Mouse (Mus musculus) liver, embryonic 11.5 days (tissue): ENCODE measurements around the gene Fnbp1. TPM values are rescaled to one million over a fixed set of nuclear protein-coding genes. Genes with fewer than 3 reads are reported as not detected.

Source experiments
- ATAC-seq: fragments of 200-750 bp; cut with Nextera tagmentation; replicated peaks from 2 replicates; pipeline ENCODE4 v1.8.0; 2017; ENCODE audit warnings: moderate number of reproducible peaks, mild to moderate bottlenecking, moderate TSS enrichment, moderate library complexity; ENCODE audit not compliant: low FRiP score
- DNase-seq: peaks from one replicate; pipeline ENCODE4 v3.0.0-alpha.2; 2017; ENCODE audit warnings: low spot score
- H3K27ac ChIP-seq: fragments of 300-500 bp; sonication (generic); 2 replicates; pipeline ENCODE4 v1.5.1; 2014; ENCODE audit warnings: mild to moderate bottlenecking, low read depth, low read length, control low read depth
- H3K27me3 ChIP-seq: fragments of 300-500 bp; sonication (generic); replicated peaks from 2 replicates; pipeline ENCODE4 v1.6.1; 2014; ENCODE audit warnings: low read length, mixed read lengths; ENCODE audit not compliant: control insufficient read depth, insufficient read depth
- H3K36me3 ChIP-seq: fragments of 300-500 bp; sonication (generic); 2 replicates; pipeline ENCODE4 v1.6.1; 2014; ENCODE audit warnings: mild to moderate bottlenecking, low read length, moderate library complexity, mixed read lengths; ENCODE audit not compliant: control insufficient read depth, insufficient read depth
- H3K4me1 ChIP-seq: fragments of 300-500 bp; sonication (generic); replicated peaks from 2 replicates; pipeline ENCODE4 v1.6.1; 2014; ENCODE audit warnings: low read length, mixed read lengths; ENCODE audit not compliant: control insufficient read depth, insufficient read depth
- H3K4me2 ChIP-seq: fragments of 300-500 bp; sonication (generic); 2 replicates; pipeline ENCODE4 v1.6.1; 2014; ENCODE audit warnings: mild to moderate bottlenecking, control low read depth, moderate library complexity
- H3K4me3 ChIP-seq: fragments of 300-500 bp; sonication (generic); 2 replicates; pipeline ENCODE4 v1.5.1; 2014; ENCODE audit warnings: low read depth, low read length, control low read depth
- H3K9ac ChIP-seq: fragments of 300-500 bp; sonication (generic); 2 replicates; pipeline ENCODE4 v1.6.1; 2014; ENCODE audit warnings: low read depth, low read length, control low read depth
- H3K9me3 ChIP-seq: fragments of 300-500 bp; sonication (generic); 2 replicates; pipeline ENCODE4 v1.6.1; 2016; ENCODE audit warnings: low read length, inconsistent platforms, mixed read lengths; ENCODE audit not compliant: control insufficient read depth
- WGBS: fragments of 180-500 bp; shearing (Covaris S2); extraction: QIAGEN DNeasy Blood & Tissue Kit; methylation state at CpG from one replicate; pipeline ENCODE4 v1.1.7; 2014; 5-methylcytosine and 5-hydroxymethylcytosine counted together
- polyA plus RNA-seq: library from polyadenylated mRNA; unstranded; fragments of >200 nt; fragmentation: Nextera tagmentation; extraction: Ambion mirVana; gene quantifications from 2 replicates; pipeline ENCODE4 v1.2.1, GENCODE M21; 2014

The Fnbp1 gene
- polyA plus RNA-seq, 1 experiment from 2014 or later, result 20.6 TPM

DNA sequence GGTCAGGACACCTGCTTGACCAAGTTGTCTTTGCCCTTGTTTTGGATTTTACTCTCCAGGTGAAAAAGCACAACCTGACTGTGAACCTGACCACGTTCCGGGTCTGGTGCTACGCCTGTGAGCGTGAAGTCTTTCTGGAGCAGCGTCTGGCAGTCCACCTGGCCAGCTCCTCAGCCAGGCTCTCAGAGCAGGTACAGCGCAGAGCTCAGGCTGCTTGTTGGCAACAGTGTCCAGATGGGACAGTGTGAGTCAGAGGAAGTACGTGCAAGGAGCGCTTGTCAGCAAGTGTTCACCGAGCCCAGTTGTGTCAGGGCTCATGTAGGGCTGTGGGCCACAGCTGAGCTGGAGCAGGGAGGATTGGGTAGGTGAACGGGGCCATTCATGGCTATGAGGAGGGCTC, 139.0 kb downstream of the Fnbp1 start:
- Histone ChIP-seq H3K9ac (no peak overlapping the region), H3K4me3 (no peak overlapping the region), H3K4me1 (peaks cover 26% of the 10 kb centered on the region), H3K27ac (no peak overlapping the region), H3K9me3 (no peaks in the 10 kb centered on the region), H3K36me3 (0 out of 2 replicates have a peak, but pooled peaks cover 2% of the 10 kb centered on the region), H3K4me2 (no peak overlapping the region), H3K27me3 (no peaks in the 10 kb centered on the region)
- WGBS, result 91% methylated on average over 10 of the region's 10 CpGs
- ATAC-seq (no peak), DNase-seq (no peak)

DNA sequence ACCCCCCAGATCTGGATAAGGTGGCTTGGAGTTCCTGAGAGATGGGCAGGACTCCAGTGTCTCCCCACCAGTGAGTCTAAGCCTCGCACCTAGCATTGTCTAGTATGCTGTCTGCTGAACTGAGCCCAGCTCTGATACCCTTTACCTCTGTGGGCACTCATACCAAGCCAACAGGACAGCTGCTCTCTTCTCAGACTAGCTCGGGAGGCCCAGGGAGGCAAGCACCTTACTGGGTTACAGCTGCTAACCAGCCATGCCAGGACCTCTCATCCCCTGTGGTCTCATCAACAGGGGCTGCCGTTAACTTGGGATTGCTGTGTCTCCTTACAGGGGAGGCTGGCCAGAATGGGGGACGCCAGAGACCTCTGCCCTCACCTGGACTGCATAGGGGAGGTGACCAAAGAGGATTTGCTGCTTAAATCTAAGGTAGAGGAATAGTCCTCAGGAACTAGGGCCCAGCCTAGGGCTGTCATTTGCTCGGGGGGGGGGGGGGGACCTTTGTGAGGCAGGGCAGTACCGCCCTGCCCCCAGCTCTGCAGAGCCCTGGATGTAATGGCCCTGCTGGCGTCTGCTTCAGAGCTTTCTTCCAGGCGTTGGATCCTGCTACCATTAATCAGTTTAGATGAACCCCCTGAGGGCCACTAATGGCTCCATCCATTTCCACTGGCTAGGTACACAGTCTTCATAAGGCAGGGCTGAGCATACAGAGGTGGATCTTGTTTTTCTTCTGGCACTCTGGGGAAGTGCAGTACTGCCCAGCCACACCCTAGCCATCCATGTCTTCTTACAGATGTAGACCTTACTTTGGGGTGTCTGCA, 143.2 kb downstream of the Fnbp1 start:
- Histone ChIP-seq H3K4me2 (no peak overlapping the region), H3K27ac (no peak overlapping the region), H3K36me3 (0 out of 2 replicates have a peak, but pooled peaks cover 2% of the 10 kb centered on the region), H3K27me3 (no peaks in the 10 kb centered on the region), H3K9ac (no peak overlapping the region), H3K4me3 (no peak overlapping the region), H3K4me1 (no peaks in the 10 kb centered on the region; the same call in 1 of the 2 replicates), H3K9me3 (no peaks in the 10 kb centered on the region)
- ATAC-seq, result no peak
- no peak for DNase-seq
- WGBS, result 69% methylated on average over 8 of the region's 8 CpGs

DNA sequence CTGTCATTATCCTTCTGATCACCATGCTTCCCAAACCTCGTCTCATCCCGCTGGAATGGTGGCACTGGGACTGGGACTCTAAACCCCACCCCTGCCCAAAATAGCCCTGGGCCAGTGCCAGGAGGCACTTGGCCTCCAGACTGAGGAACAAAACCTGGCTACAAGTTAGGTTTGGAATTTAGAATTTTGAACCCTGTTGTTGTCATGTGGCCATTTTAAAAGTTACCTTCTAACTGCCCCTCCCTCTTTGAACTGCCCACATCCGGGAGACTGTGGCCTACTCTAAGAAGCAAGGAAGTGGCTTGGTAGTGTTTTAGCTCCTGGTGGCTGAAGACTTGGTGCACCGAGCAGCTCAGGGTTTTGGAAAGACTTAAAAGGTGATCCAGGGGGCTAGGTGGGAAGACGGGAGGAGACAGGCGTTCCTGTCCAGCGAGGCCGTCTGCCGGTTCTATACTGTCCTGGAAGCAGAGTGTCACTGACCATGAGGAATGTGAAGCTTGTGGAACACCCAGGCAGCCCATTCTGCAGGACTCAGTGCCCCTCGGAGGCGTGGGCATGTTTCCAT, 146.3 kb downstream of the Fnbp1 start:
- H3K9ac ChIP-seq, result no peak overlapping the region
- H3K4me2 ChIP-seq, result no peak overlapping the region
- no peaks in the 10 kb centered on the region for H3K9me3 ChIP-seq
- H3K4me3 ChIP-seq, result no peak overlapping the region
- no peak overlapping the region for H3K27ac ChIP-seq
- DNase-seq (no peak), ATAC-seq (no peak)
- no peaks in the 10 kb centered on the region for H3K27me3 ChIP-seq
- no peaks in the 10 kb centered on the region for H3K36me3 ChIP-seq
- no peaks in the 10 kb centered on the region; the same call in 1 of the 2 replicates for H3K4me1 ChIP-seq
- 78% methylated on average over 11 of the region's 11 CpGs for WGBS

DNA sequence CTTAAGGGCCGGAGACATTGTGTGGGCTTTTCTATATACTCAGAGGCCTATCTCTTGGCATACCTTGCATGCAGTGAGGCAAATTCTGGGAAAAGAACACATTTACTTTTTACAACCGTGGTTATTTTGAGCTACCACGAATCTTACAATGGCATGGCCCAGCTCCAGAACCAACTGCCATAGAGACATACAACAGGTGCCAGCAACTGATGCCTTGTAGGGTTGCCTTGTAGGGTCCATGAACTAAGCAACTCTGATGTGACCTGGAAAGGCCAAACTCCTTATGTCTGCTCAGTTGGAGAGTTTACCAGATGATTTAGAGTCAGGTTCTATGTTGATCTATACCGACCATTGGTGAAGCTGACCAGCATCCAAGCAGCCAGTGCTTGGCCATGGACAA, 147.0 kb downstream of the Fnbp1 start:
- Histone ChIP-seq H3K4me3 (no peak overlapping the region), H3K4me2 (no peak overlapping the region), H3K27ac (no peak overlapping the region), H3K9ac (no peak overlapping the region), H3K36me3 (no peaks in the 10 kb centered on the region), H3K4me1 (no peaks in the 10 kb centered on the region; the same call in 1 of the 2 replicates), H3K27me3 (no peaks in the 10 kb centered on the region), H3K9me3 (no peaks in the 10 kb centered on the region)
- DNase-seq, result no peak
- 90% methylated on average over 4 of the region's 4 CpGs for WGBS
- no peak for ATAC-seq

DNA sequence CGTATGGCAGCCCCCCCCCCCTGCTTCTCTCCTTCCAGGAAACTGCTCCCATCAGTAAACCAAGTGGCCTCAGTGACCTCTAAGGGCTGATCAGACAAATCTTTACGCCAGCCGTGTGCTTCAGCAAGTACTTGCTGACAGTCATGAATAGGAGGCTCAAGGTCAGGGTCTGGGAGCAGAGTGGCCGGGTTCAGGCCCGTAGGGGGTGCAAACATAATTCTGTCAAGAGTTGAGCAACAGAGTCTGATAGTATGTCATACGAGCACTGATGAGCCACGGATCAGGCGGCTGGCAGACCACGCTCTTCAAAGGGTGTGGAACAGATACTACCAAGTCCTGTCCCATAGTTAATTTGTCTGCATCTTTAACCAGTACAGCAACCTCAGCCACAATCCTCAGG, 151.6 kb downstream of the Fnbp1 start:
- Histone ChIP-seq H3K4me3 (no peak overlapping the region), H3K4me2 (no peak overlapping the region), H3K27me3 (no peaks in the 10 kb centered on the region), H3K9ac (no peak overlapping the region), H3K36me3 (no peaks in the 10 kb centered on the region), H3K4me1 (peaks cover 5% of the 10 kb centered on the region), H3K9me3 (no peaks in the 10 kb centered on the region), H3K27ac (no peak overlapping the region)
- DNase-seq (no peak), ATAC-seq (no peak)
- 78% methylated on average over 9 of the region's 9 CpGs for WGBS

DNA sequence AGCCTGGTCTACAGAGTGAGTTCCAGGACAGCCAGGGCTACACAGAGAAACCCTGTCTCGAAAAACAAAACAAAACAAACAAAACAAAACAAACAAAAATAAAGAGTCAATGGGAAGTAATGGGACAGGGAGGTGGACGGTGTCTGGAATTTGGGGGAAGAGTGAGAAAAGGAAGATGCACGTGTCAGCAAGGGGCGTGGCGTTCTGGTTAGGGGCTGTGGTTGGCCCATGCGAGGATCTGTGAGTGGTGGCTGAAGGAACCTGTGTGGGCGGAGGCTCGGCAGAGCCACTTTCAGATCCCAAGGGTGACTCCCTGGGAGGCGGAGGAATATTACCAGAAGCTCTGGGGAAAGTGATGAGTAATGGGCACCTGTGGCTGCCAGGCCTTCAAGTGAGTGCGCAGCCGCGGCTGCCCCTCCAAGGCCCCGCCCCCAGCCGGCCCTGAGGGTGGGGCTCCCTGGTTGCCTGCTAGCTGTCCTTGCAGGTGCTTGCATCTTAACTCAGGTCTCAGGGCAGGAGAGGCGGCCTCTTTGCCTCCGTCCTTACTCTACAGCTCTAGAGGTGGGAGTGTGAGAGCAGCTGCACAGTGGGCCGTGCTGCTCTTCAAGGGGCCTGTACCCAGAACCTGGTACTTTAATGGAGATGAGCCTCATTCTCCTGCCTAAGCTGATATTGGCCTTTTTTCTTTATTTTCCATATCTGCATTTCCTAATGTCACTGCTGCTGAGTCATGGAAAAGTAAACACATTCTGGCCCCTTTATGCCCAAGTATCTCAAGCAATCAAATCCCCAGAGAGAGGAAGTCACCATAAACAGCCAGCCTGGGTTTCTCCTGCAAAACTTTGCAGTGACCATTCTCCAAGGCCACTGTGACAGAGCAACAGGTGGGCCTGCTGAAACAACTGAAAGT, 156.4 kb downstream of the Fnbp1 start:
- ATAC-seq (no peak), DNase-seq (peak; percentile 54)
- H3K36me3 ChIP-seq, result no peaks in the 10 kb centered on the region
- H3K9me3 ChIP-seq, result no peaks in the 10 kb centered on the region
- peak overlapping the region; percentile 42; the same call in 1 of the 2 replicates for H3K9ac ChIP-seq
- H3K27me3 ChIP-seq, result no peaks in the 10 kb centered on the region
- WGBS, result 23% methylated on average over 17 of the region's 17 CpGs
- H3K4me3 ChIP-seq, result no peak overlapping the region
- no peak overlapping the region for H3K27ac ChIP-seq
- peaks cover 18% of the 10 kb centered on the region for H3K4me1 ChIP-seq
- H3K4me2 ChIP-seq, result peak overlapping the region; percentile 56

DNA sequence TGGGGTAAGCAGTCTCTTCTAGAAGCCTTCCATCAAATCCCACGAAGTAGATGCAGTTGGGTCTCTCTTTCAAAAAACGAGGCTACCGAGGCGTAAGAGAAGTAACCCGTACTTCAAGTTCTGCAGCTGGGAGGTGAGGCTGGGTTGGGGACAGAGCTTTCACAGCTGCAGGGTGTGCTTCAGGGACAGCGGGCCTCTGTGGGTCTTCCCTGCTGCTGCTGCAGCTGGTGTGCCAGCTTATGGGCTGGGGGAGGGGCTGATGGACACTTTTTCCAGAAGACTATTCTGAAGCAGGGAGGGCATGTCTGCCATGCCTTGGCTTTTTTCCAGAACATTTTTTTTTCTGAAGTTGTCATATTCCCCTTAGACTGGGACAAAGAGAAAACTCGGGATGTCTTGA, 158.8 kb downstream of the Fnbp1 start:
- WGBS, result 57% methylated on average over 7 of the region's 7 CpGs
- no peak overlapping the region for H3K27ac ChIP-seq

DNA sequence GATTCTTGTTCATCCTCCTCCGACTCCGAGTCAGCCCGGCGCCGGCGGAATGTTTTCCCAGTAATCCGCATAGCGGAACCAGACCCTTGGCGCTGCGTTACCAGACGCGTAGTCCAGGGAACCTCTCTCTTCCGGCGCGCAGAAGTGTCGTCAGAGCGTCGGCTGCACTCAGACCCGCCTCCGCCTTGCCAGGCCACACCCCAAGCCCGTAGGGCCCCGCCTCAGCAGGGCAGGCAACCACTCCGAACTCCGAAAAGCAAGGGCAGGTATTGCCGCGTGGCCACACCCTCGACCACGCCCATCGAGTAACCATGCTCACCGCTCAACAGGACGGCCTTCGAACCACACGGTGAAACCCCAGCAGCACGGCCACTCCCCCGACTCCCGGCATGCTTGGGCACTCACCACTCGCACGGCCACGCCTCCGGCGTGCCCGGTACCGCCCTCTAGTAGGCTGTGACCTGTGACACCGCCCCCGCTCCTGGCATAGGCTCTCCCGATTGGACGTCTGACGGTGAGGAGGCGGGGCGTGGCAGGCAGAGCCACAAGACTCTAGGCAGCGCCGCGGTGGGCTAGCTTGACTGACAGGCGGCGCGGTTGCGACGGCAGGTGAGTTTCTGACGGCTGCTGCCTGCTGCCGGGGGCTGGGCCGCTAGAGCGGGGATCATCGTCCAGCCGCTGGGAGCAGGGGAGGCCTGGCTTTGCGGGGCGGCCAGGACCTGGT, 159.9 kb downstream of the Fnbp1 start, which contains the start of the genes BC005624 and Usp20:
Gene BC005624, minus strand, starts transcription at position 412 of the 724 bp plus-strand sequence.
Gene Usp20, plus strand, starts transcription at position 490 of the 724 bp plus-strand sequence.
- WGBS, result under 1% methylated on average over 62 of the region's 66 CpGs
- peak; percentile 96 for ATAC-seq

More for the DNA sequence above, 158.8 kb downstream of the Fnbp1 start:
- H3K4me1 ChIP-seq, result peaks cover 18% of the 10 kb centered on the region
- H3K36me3 ChIP-seq, result peaks cover 7% of the 10 kb centered on the region; the same call in 1 of the 2 replicates
- no peak for ATAC-seq
- no peaks in the 10 kb centered on the region for H3K9me3 ChIP-seq
- H3K9ac ChIP-seq, result peak overlapping the region; percentile 78
- H3K27me3 ChIP-seq, result no peaks in the 10 kb centered on the region
- H3K4me3 ChIP-seq, result peak overlapping the region; percentile 95
- no peak for DNase-seq
- H3K4me2 ChIP-seq, result peak overlapping the region; percentile 93

More for the DNA sequence above, 159.9 kb downstream of the Fnbp1 start, which contains the start of the genes BC005624 and Usp20:
- Histone ChIP-seq H3K9ac (peak within 1 kb of the TSS; percentile 78), H3K9me3 (no peaks in the 10 kb centered on the region), H3K36me3 (peaks cover 10% of the 10 kb centered on the region; the same call in 1 of the 2 replicates), H3K27me3 (no peaks in the 10 kb centered on the region), H3K4me2 (peak within 1 kb of the TSS; percentile 93), H3K27ac (peak within 1 kb of the TSS; percentile 46), H3K4me3 (peak within 1 kb of the TSS; percentile 95), H3K4me1 (peaks cover 18% of the 10 kb centered on the region)
- DNase-seq, result peak; percentile 99
